Mouse (Mus musculus): ENCODE results near the gene Gm3417. TPM values are rescaled to one million over a fixed set of nuclear protein-coding genes. Genes with fewer than 3 reads are reported as not detected.
"Not testable (repeated sequence)": the region's sequence is repeated elsewhere in the genome, so short reads cannot be mapped to it uniquely, and the experiment has no call there.

Gm3417 gene
- polyA plus RNA-seq, 1 experiment from 2014 or later = 1.6 TPM

GRCm38 (mm10) chr17:14990116-14990702 lies 11.6 kb upstream of the Gm3417 start:
- H3K4me2 ChIP-seq; H3K4me1 ChIP-seq (replicated peaks); H3K9me3 ChIP-seq; H3K27ac ChIP-seq; H3K36me3 ChIP-seq; H3K9ac ChIP-seq; H3K27me3 ChIP-seq; H3K4me3 ChIP-seq; ATAC-seq (ENCODE audit: low FRiP score): not testable (repeated sequence)
- WGBS = 71% methylated on average over 4 of the region's 5 CpGs

GRCm38 (mm10) chr17:14977718-14978361 lies 750 bp downstream of the Gm3417 start:
- H3K27me3 ChIP-seq; H3K36me3 ChIP-seq; H3K4me1 ChIP-seq (replicated peaks); H3K27ac ChIP-seq; ATAC-seq (ENCODE audit: low FRiP score); H3K9ac ChIP-seq; H3K9me3 ChIP-seq: not testable (repeated sequence)
- peak overlapping the region; percentile 40 for H3K4me2 ChIP-seq
- 0 out of 2 replicates have a peak overlapping the region, but pooled peaks have one; percentile 21 for H3K4me3 ChIP-seq
- 3% methylated on average over 4 of the region's 7 CpGs for WGBS

- ATAC-seq (ENCODE audit: low FRiP score); H3K36me3 ChIP-seq; H3K4me3 ChIP-seq; H3K4me2 ChIP-seq; H3K9me3 ChIP-seq; H3K27ac ChIP-seq; H3K27me3 ChIP-seq; H3K4me1 ChIP-seq (replicated peaks); H3K9ac ChIP-seq: not testable (repeated sequence)
- no CpG with 5 or more reads among the region's 6 CpGs for WGBS
These were observed 10.1 kb downstream of the Gm3417 start for GRCm38 (mm10) chr17:14968373-14968913.

- WGBS = no CpG with 5 or more reads among the region's 44 CpGs
- not testable (repeated sequence) for H3K36me3 ChIP-seq, H3K27ac ChIP-seq, H3K27me3 ChIP-seq, H3K9me3 ChIP-seq, H3K4me3 ChIP-seq, H3K9ac ChIP-seq, H3K4me2 ChIP-seq
- H3K4me1 ChIP-seq (replicated peaks) = peaks cover 12% of the 10 kb centered on the region
- ATAC-seq (ENCODE audit: low FRiP score) = peak; percentile 93
These were observed 16.9 kb downstream of the Gm3417 start for GRCm38 (mm10) chr17:14961557-14962154.

- peak within 1 kb of the TSS; percentile 96 for H3K4me2 ChIP-seq
- not testable (repeated sequence) for H3K27me3 ChIP-seq, H3K9me3 ChIP-seq, H3K36me3 ChIP-seq
- WGBS = under 1% methylated on average over 50 of the region's 100 CpGs
- ATAC-seq (ENCODE audit: low FRiP score) = peak; percentile 25
- peak within 1 kb of the TSS; percentile 82 for H3K9ac ChIP-seq
- peaks cover 12% of the 10 kb centered on the region for H3K4me1 ChIP-seq (replicated peaks)
- peak within 1 kb of the TSS; percentile 79 for H3K27ac ChIP-seq
- H3K4me3 ChIP-seq = peak within 1 kb of the TSS; percentile 73
These were observed 17.5 kb downstream of the Gm3417 start, which contains the start of gene Phf10 for GRCm38 (mm10) chr17:14960951-14961556. TSS of gene Phf10 (minus strand) at chr17:14961273.

GRCm38 (mm10) chr17:14960520-14960919 lies 18.1 kb downstream of the Gm3417 start:
- Histone ChIP-seq H3K36me3 (0 out of 2 replicates have a peak, but pooled peaks cover 2% of the 10 kb centered on the region), H3K9me3 (no peaks in the 10 kb centered on the region), H3K4me2 (peak overlapping the region; percentile 96), H3K4me3 (peak overlapping the region; percentile 73), H3K27ac (no peak overlapping the region), H3K9ac (peak overlapping the region; percentile 82), H3K27me3 (no peaks in the 10 kb centered on the region), H3K4me1 (replicated peaks) (peaks cover 12% of the 10 kb centered on the region)
- WGBS = under 1% methylated on average over 19 of the region's 23 CpGs
- peak; percentile 17 for ATAC-seq (ENCODE audit: low FRiP score)

- Histone ChIP-seq H3K9me3 (no peaks in the 10 kb centered on the region), H3K4me2 (peak overlapping the region; percentile 96), H3K36me3 (0 out of 2 replicates have a peak, but pooled peaks cover 2% of the 10 kb centered on the region), H3K9ac (peak overlapping the region; percentile 46; the same call in 1 of the 2 replicates), H3K27me3 (no peaks in the 10 kb centered on the region), H3K27ac (no peak overlapping the region), H3K4me3 (peak overlapping the region; percentile 23), H3K4me1 (replicated peaks) (peaks cover 12% of the 10 kb centered on the region)
- ATAC-seq (ENCODE audit: low FRiP score) = no peak
- WGBS = 25% methylated on average over 3 of the region's 3 CpGs
These were observed 18.6 kb downstream of the Gm3417 start for GRCm38 (mm10) chr17:14959979-14960378.

- Histone ChIP-seq H3K27me3 (no peaks in the 10 kb centered on the region), H3K27ac (no peak overlapping the region), H3K4me1 (replicated peaks) (peaks cover 12% of the 10 kb centered on the region), H3K36me3 (peaks cover 9% of the 10 kb centered on the region), H3K9ac (no peak overlapping the region), H3K4me2 (no peak overlapping the region), H3K9me3 (no peaks in the 10 kb centered on the region), H3K4me3 (no peak overlapping the region)
- WGBS = 92% methylated on average over 5 of the region's 5 CpGs
- no peak for ATAC-seq (ENCODE audit: low FRiP score)
These were observed 19.8 kb downstream of the Gm3417 start for GRCm38 (mm10) chr17:14958686-14959327.

- Histone ChIP-seq H3K27me3 (no peaks in the 10 kb centered on the region), H3K36me3 (peaks cover 51% of the 10 kb centered on the region), H3K27ac (no peak overlapping the region), H3K4me1 (replicated peaks) (no peaks in the 10 kb centered on the region), H3K9me3 (no peaks in the 10 kb centered on the region), H3K9ac (no peak overlapping the region), H3K4me2 (no peak overlapping the region), H3K4me3 (no peak overlapping the region)
- no peak for ATAC-seq (ENCODE audit: low FRiP score)
- WGBS = 91% methylated on average over 8 of the region's 8 CpGs
These were observed 25.1 kb downstream of the Gm3417 start for GRCm38 (mm10) chr17:14953452-14953851.

GRCm38 (mm10) chr17:14949161-14949827 lies 29.3 kb downstream of the Gm3417 start:
- Histone ChIP-seq H3K4me3 (no peak overlapping the region), H3K36me3 (peaks cover 60% of the 10 kb centered on the region), H3K27ac (no peak overlapping the region), H3K27me3 (no peaks in the 10 kb centered on the region), H3K9me3 (no peaks in the 10 kb centered on the region), H3K9ac (no peak overlapping the region), H3K4me1 (replicated peaks) (peaks cover 10% of the 10 kb centered on the region), H3K4me2 (no peak overlapping the region)
- 90% methylated on average over 7 of the region's 7 CpGs for WGBS
- no peak for ATAC-seq (ENCODE audit: low FRiP score)

GRCm38 (mm10) chr17:14944551-14944950 lies 34.0 kb downstream of the Gm3417 start:
- H3K9ac ChIP-seq = no peak overlapping the region
- H3K9me3 ChIP-seq = no peaks in the 10 kb centered on the region
- ATAC-seq (ENCODE audit: low FRiP score) = no peak
- peak overlapping the region; percentile 91; the same call in 1 of the 2 replicates for H3K4me2 ChIP-seq
- H3K4me1 ChIP-seq (replicated peaks) = peaks cover 28% of the 10 kb centered on the region
- no peaks in the 10 kb centered on the region for H3K27me3 ChIP-seq
- peak overlapping the region; percentile 77; the same call in 1 of the 2 replicates for H3K4me3 ChIP-seq
- 93% methylated on average over 1 of the region's 1 CpGs for WGBS
- H3K27ac ChIP-seq = no peak overlapping the region
- peaks cover 19% of the 10 kb centered on the region for H3K36me3 ChIP-seq

Data from hindbrain, embryonic 13.5 days (tissue).